Mouse (Mus musculus): ENCODE measurements around the gene Mup4. TPM values are rescaled to one million over a fixed set of nuclear protein-coding genes. Genes with fewer than 3 reads are reported as not detected.
"Not testable (repeated sequence)": the region's sequence is repeated elsewhere in the genome, so short reads cannot be mapped to it uniquely, and the experiment has no call there.

Gene Mup4
- polyA plus RNA-seq (2015; fragmentation: Nextera tagmentation; extraction: Ambion mirVana), result not detected in 2 replicates

DNA sequence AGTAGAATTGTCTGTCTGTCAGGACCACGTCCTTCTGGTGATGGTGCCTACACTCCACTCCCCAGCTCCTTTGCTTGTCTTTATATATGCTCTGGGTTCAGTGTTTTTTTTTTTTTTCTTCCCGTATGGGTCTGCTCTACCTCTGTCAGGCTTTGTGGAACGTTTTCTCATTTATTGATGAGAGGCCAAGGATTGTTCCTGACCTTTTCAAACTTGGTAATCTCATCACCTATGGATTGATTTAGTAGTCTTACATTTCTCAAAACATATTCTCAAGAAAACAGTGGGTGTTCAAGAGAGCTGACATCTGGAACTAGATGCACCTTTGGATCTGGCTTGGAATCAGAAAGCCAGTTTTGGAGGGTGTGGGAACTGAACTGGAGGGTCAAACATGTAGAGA is at the start of gene Mup4:
TSS of gene Mup4 (minus strand) at position 101 of the 400 bp plus-strand sequence.
- no peak within 1 kb of the TSS for H3K9ac ChIP-seq
- no peaks in the 10 kb centered on the region for H3K4me1 ChIP-seq
- no peak within 1 kb of the TSS for H3K4me2 ChIP-seq
- ATAC-seq (ENCODE audit: insufficient number of reproducible peaks, low FRiP score, low TSS enrichment, low read depth), result no peak
- H3K36me3 ChIP-seq, result no peaks in the 10 kb centered on the region
- no peaks in the 10 kb centered on the region for H3K27me3 ChIP-seq
- no peaks in the 10 kb centered on the region for H3K9me3 ChIP-seq
- H3K27ac ChIP-seq, result no peak within 1 kb of the TSS
- H3K4me3 ChIP-seq, result no peak within 1 kb of the TSS
- WGBS, result 71% methylated on average over 3 of the region's 3 CpGs

DNA sequence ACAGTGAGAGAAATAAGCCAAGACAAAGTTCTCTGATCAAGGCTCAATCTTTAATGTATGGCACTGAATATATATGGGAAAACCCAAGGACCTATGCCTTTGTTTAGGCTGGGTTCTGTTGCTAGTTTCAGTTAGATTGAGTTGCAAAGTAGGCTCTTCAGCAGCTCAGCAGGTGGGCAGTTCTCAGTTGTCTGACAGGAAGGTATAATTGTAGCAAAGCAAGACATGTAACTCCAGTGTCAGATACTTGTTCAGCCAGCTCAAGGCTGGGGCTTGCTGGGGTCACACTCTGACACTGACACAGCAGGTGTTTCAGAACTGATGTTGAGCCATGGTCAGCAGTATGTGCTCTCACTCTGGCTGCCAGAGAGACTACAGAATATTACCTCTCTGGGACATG is 37.4 kb upstream of the Mup4 start:
- not testable (repeated sequence) for H3K27me3 ChIP-seq; H3K4me2 ChIP-seq; H3K4me3 ChIP-seq; H3K36me3 ChIP-seq; H3K27ac ChIP-seq; ATAC-seq (ENCODE audit: insufficient number of reproducible peaks, low FRiP score, low TSS enrichment, low read depth); H3K9me3 ChIP-seq; H3K4me1 ChIP-seq; H3K9ac ChIP-seq

DNA sequence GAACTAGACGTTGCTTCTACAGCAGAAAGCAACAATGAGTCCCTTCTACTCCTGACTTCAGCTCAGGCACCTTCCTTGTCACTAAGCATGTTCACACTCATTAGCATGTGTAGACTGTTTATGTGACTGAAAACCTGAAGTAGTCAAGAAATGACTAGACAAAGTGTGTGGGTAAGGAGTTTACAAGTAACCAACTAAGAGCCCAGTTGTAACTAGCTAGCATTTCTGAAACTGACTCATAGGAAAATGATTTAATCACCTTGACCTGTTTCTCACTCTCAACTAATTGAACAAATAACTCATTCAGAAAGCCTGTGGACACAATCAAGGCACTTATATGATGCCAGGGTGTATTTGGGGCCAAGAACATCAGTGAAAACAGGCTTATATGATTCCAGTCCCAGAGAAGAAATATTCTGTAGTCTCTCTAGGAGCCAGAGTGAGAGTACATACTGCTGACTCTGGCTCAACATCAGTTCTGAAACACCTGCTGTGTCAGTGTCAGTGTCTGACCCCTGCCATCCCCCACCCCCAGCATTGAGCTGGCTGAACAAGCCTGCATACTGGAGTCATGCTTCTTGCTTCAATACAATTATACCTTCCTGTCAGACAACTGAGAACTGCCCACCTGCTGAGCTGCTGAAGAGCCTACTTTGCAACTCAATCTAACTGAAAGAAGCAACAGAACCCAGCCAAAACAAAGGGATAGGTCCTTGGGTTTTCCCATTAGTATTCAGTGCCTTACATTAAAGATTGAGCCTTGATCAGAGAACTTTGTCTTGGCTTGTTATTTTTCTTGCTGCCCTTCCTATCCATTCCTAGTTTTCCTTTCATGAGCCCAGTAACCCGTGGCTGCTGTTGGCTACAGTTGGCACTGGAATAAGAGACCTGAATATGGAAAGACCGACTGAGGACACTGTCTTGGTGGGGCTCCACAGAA is 3.2 kb upstream of the Mup4 start, which contains the start of gene Mup6:
TSS of gene Mup6 (plus strand) at position 890 of the 940 bp plus-strand sequence.
- Histone ChIP-seq H3K9ac (no peak within 1 kb of the TSS), H3K27ac (no peak within 1 kb of the TSS), H3K4me1 (no peaks in the 10 kb centered on the region), H3K4me3 (no peak within 1 kb of the TSS), H3K36me3 (no peaks in the 10 kb centered on the region), H3K27me3 (no peaks in the 10 kb centered on the region), H3K9me3 (no peaks in the 10 kb centered on the region), H3K4me2 (no peak within 1 kb of the TSS)
- 46% methylated on average over 3 of the region's 3 CpGs for WGBS
- ATAC-seq (ENCODE audit: insufficient number of reproducible peaks, low FRiP score, low TSS enrichment, low read depth), result no peak

DNA sequence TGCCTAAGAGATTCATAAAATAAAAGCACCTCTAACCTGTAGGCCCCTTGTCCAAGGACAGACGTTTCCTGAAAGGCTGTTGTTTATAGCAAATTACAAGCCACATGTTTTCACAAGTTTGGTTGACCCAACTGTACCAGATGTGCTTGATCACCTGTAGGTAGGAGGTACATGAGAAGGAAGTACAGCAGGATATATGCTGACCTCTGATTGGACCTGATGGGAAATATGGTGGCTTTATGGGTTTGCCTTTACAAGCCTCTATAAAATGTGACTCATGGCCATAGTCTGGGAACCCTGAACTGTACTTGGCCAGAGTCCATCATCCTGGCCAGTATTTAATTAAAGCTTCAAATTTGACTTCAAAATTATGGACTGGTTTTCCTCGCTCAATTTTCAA is 23.0 kb downstream of the Mup4 start:
- H3K9ac ChIP-seq, result no peak overlapping the region
- H3K27ac ChIP-seq, result no peak overlapping the region
- H3K4me1 ChIP-seq, result no peaks in the 10 kb centered on the region
- H3K9me3 ChIP-seq, result no peaks in the 10 kb centered on the region
- no peak overlapping the region for H3K4me3 ChIP-seq
- 26% methylated on average over 2 of the region's 2 CpGs for WGBS
- no peak for ATAC-seq (ENCODE audit: insufficient number of reproducible peaks, low FRiP score, low TSS enrichment, low read depth)
- no peaks in the 10 kb centered on the region for H3K36me3 ChIP-seq
- H3K27me3 ChIP-seq, result no peaks in the 10 kb centered on the region
- no peak overlapping the region for H3K4me2 ChIP-seq

DNA sequence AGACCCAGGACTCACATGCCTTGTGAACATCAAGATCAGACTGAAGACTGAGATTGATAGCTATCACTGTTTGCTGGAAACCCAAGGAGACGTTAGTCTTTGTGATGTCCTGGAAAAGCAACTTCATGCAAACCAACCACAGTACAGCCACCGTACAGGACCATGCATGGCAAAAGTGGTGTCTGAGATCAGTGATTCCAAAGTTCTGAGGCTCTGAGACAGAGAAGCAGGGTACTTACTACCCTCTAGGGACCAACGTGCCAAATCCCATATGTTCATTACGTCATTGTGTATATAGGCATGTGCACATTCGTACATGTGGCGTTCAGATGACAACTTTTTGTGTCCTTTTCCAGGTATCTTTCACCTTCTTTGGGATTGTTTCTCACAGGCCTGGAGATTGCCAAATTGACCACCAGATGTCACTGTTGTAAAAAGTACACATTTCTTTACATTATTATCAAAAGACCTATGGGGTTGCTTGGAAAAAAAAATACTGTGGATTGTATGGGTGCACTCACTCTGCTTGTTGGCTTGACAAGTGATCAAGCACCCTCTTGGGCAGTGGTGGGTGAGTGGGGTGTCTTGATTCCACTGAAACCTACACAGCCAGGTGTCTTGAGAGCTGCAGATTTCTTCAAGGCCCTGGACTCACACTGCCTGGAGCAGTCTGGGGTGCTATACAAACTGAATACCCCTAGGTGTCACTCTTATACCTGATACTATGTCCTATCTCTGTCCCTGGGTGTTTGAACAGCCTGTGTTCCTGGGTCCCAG is 27.8 kb downstream of the Mup4 start:
- 54% methylated on average over 6 of the region's 6 CpGs for WGBS
- H3K27ac ChIP-seq, result no peak overlapping the region
- H3K4me3 ChIP-seq, result no peak overlapping the region
- no peaks in the 10 kb centered on the region for H3K27me3 ChIP-seq
- H3K4me2 ChIP-seq, result no peak overlapping the region
- H3K4me1 ChIP-seq, result no peaks in the 10 kb centered on the region
- no peaks in the 10 kb centered on the region for H3K36me3 ChIP-seq
- 0 out of 2 replicates have a peak, but pooled peaks have one; percentile 58 for ATAC-seq (ENCODE audit: insufficient number of reproducible peaks, low FRiP score, low TSS enrichment, low read depth)
- H3K9ac ChIP-seq, result no peak overlapping the region
- H3K9me3 ChIP-seq, result no peaks in the 10 kb centered on the region

DNA sequence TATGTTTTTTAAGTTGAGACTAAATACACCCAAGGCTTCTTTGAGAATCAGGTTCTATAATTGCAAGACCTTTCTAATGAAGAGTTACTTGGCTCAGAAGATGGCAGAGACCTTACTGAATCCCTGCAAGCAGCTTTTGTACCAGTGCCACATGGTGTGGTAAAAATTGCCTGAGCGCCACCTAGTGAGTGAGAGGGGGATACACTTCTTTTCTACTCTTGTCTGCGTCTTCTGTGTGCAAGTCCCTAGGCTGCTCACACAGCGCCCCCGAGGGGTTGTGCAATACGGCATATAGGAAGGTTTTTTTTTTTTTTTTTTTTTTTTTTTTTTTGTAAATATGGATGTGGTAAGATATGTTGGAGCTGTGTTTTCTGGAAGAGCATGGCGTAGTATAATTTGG is 32.2 kb downstream of the Mup4 start:
- Histone ChIP-seq H3K4me1 (no peaks in the 10 kb centered on the region), H3K36me3 (no peaks in the 10 kb centered on the region), H3K4me3 (no peak overlapping the region), H3K4me2 (no peak overlapping the region), H3K9me3 (no peaks in the 10 kb centered on the region), H3K27me3 (no peaks in the 10 kb centered on the region), H3K9ac (no peak overlapping the region), H3K27ac (no peak overlapping the region)
- 23% methylated on average over 6 of the region's 6 CpGs for WGBS
- ATAC-seq (ENCODE audit: insufficient number of reproducible peaks, low FRiP score, low TSS enrichment, low read depth), result no peak

DNA sequence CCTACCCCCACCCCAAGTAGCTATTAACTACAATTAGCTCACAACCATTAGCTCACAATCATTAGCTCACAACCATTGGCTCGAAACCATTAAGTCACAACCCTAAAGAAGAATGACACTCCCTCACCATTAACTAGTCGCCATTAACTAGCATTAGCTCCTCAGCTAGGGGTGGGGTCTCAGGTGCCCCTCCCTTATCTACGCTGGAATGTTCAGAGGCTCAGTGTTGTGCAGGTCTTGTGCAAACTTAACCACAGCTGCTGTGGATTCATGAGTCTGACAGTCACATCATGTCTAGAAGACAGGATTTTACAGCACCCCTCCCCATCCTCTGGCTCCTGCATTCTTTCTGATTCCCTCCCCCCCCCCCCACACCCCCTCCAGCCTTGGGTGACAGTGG is 32.8 kb downstream of the Mup4 start:
- Histone ChIP-seq H3K4me3 (no peak overlapping the region), H3K27ac (no peak overlapping the region), H3K4me1 (no peaks in the 10 kb centered on the region), H3K4me2 (no peak overlapping the region), H3K36me3 (no peaks in the 10 kb centered on the region), H3K27me3 (no peaks in the 10 kb centered on the region), H3K9ac (no peak overlapping the region), H3K9me3 (no peaks in the 10 kb centered on the region)
- WGBS, result 68% methylated on average over 3 of the region's 3 CpGs
- ATAC-seq (ENCODE audit: insufficient number of reproducible peaks, low FRiP score, low TSS enrichment, low read depth), result no peak

DNA sequence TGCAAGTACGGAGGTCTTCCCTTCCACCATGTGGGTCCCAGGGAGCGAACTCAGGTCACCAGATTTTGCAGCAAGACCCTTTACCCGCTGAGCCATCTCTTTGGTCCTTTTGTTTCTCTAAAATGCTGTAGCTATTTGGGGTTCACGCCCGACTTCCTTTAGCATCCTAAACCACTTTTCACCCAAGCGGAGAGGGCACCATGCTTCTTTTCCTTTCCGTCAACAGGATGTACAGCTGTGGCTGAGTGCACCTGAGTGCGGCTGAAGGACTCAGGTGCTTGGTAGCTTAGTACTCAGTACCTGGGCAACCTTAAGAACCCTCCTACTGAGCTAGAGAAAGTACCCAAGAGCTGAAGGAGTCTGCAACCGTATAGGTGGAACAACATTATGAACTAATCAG is 35.4 kb downstream of the Mup4 start:
- H3K4me1 ChIP-seq, result no peaks in the 10 kb centered on the region
- 86% methylated on average over 9 of the region's 9 CpGs for WGBS
- H3K4me2 ChIP-seq, result no peak overlapping the region

DNA sequence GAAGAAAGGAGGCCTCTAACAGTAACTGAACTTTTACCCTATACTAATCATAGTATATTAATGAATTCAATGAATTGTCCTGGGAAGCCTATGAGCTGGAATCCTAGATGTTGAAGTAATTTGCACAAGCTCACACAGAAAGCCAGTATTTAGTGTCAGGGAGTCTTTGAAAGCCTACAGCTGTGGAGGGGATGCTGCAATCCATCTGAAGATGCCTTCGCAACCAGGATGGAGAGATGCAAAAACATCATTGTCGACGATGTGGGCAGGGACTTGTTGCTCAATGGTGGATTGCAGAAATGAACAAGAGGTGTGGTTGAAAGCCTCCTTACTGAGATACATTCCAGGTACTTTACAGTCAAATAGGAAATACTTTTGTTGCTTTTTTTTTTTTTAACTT is 42.5 kb downstream of the Mup4 start:
- Histone ChIP-seq H3K9ac (no peak overlapping the region), H3K27me3 (peaks cover 14% of the 10 kb centered on the region), H3K9me3 (no peaks in the 10 kb centered on the region), H3K36me3 (no peaks in the 10 kb centered on the region), H3K4me1 (no peaks in the 10 kb centered on the region), H3K4me2 (no peak overlapping the region), H3K4me3 (no peak overlapping the region), H3K27ac (no peak overlapping the region)
- no peak for ATAC-seq (ENCODE audit: insufficient number of reproducible peaks, low FRiP score, low TSS enrichment, low read depth)
- WGBS, result 89% methylated on average over 3 of the region's 3 CpGs

More for the DNA sequence above, 35.4 kb downstream of the Mup4 start:
- H3K27ac ChIP-seq, result no peak overlapping the region
- H3K9me3 ChIP-seq, result no peaks in the 10 kb centered on the region
- no peak for ATAC-seq (ENCODE audit: insufficient number of reproducible peaks, low FRiP score, low TSS enrichment, low read depth)
- no peaks in the 10 kb centered on the region for H3K27me3 ChIP-seq
- H3K4me3 ChIP-seq, result no peak overlapping the region
- no peaks in the 10 kb centered on the region for H3K36me3 ChIP-seq
- H3K9ac ChIP-seq, result no peak overlapping the region

DNA sequence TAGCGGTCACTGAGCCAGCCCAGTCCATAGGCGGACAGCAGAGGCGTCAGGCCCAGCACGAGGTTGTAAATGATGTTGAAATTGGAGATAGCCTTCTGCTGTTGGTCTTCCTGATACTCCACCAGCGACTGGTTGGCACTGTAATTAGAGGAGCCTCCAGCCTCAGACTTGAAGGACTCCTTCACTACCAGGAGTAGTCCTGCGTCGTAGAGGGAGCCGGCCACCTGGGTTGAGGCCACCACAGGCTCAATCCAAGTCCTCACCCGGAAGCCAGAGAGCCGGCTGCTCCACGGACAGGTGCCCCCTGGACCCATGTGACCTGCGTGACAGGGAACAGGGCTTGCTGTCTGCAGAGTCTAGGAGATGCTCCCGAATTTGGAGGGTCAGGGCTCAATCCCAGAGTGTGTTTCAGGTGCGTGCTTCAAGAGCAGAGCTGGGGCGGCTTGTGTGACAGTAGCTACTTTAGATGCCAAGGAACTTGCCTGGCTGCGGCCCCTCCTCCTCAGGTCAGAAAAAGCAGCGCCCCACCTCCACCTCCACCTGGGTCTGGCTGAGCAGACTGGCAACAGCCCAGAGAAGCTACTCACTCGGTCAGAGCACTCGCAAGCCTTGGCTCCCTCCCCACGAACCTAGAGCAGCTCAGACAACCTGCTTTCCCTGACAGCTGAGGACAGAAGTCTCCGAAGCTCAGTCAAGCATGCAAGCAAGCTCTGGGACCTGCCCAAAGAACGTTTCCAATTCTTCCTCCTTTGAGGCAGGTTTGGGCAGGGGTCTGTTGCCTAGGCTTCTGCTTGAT is 45.7 kb downstream of the Mup4 start, which contains the start of gene Slc46a2:
TSS of gene Slc46a2 (minus strand) at position 449 of the 796 bp plus-strand sequence.
- ATAC-seq (ENCODE audit: insufficient number of reproducible peaks, low FRiP score, low TSS enrichment, low read depth), result no peak
- H3K9me3 ChIP-seq, result no peaks in the 10 kb centered on the region
- no peak within 1 kb of the TSS for H3K4me2 ChIP-seq
- 13% methylated on average over 22 of the region's 22 CpGs for WGBS
- H3K4me3 ChIP-seq, result no peak within 1 kb of the TSS
- no peak within 1 kb of the TSS for H3K27ac ChIP-seq
- no peak within 1 kb of the TSS for H3K9ac ChIP-seq
- peaks cover 14% of the 10 kb centered on the region for H3K27me3 ChIP-seq
- H3K4me1 ChIP-seq, result no peaks in the 10 kb centered on the region
- no peaks in the 10 kb centered on the region for H3K36me3 ChIP-seq

DNA sequence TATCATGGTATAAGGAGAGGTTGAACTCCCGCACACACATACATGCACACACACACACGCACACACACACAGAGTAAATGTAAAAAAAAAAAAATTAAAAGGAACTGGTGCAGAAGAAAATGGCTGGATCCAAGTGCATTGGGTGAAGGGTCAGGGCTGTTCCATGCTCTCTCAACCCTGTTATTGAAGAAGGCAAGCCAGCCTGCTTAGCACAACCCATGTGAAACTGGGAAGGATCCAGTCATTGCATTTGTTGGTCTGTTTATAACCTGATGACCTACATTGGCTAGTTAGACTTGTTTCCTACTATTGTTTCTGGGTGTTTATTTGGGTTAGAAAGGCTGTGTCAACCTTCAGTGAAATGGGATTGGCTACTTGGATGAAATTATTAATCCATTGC is 51.7 kb downstream of the Mup4 start:
- no peaks in the 10 kb centered on the region for H3K4me1 ChIP-seq
- ATAC-seq (ENCODE audit: insufficient number of reproducible peaks, low FRiP score, low TSS enrichment, low read depth), result no peak
- WGBS, result 93% methylated on average over 2 of the region's 2 CpGs

More for the DNA sequence above, 51.7 kb downstream of the Mup4 start:
- H3K27ac ChIP-seq, result no peak overlapping the region
- no peaks in the 10 kb centered on the region for H3K36me3 ChIP-seq
- H3K9ac ChIP-seq, result no peak overlapping the region
- H3K4me3 ChIP-seq, result no peak overlapping the region
- H3K27me3 ChIP-seq, result no peaks in the 10 kb centered on the region
- H3K9me3 ChIP-seq, result no peaks in the 10 kb centered on the region
- H3K4me2 ChIP-seq, result no peak overlapping the region

Measured in limb, embryonic 15.5 days (tissue).